Mouse (Mus musculus) stomach, embryonic 15.5 days (tissue): ENCODE data around the gene Hoxb5. TPM values are rescaled to one million over a fixed set of nuclear protein-coding genes. Genes with fewer than 3 reads are reported as not detected.

Experiments used
- ATAC-seq: fragments of 200-750 bp; cut with Nextera tagmentation; 2 replicates; pipeline ENCODE4 v1.8.0; 2017; ENCODE audit warnings: low read depth, moderate number of reproducible peaks, moderate TSS enrichment; ENCODE audit not compliant: insufficient read depth, low FRiP score
- H3K27ac ChIP-seq: fragments of 300-500 bp; sonication (generic); 2 replicates; pipeline ENCODE4 v1.5.1; 2015; ENCODE audit warnings: mild to moderate bottlenecking, inconsistent platforms
- H3K27me3 ChIP-seq: fragments of 300-500 bp; sonication (generic); replicated peaks from 2 replicates; pipeline ENCODE4 v1.6.1; 2015; ENCODE audit warnings: inconsistent platforms
- H3K36me3 ChIP-seq: fragments of 300-500 bp; sonication (generic); 2 replicates; pipeline ENCODE4 v1.6.1; 2015; ENCODE audit warnings: inconsistent platforms
- H3K4me1 ChIP-seq: fragments of 300-500 bp; sonication (generic); 2 replicates; pipeline ENCODE4 v1.6.1; 2015; ENCODE audit warnings: inconsistent platforms
- H3K4me2 ChIP-seq: fragments of 300-500 bp; sonication (generic); 2 replicates; pipeline ENCODE4 v1.6.1; 2015; ENCODE audit warnings: mild to moderate bottlenecking, inconsistent platforms
- H3K4me3 ChIP-seq: fragments of 300-500 bp; sonication (generic); replicated peaks from 2 replicates; pipeline ENCODE4 v1.5.1; 2015; ENCODE audit warnings: inconsistent platforms
- H3K9ac ChIP-seq: fragments of 300-500 bp; sonication (generic); 2 replicates; pipeline ENCODE4 v1.6.1; 2015; ENCODE audit warnings: inconsistent platforms
- H3K9me3 ChIP-seq: fragments of 300-500 bp; sonication (generic); 2 replicates; pipeline ENCODE4 v1.6.1; 2016; ENCODE audit warnings: inconsistent platforms
- WGBS: fragments of 180-500 bp; shearing (Covaris S2); methylation state at CpG from one replicate; pipeline ENCODE4 v1.1.7; 2015; 5-methylcytosine and 5-hydroxymethylcytosine counted together
- polyA plus RNA-seq: library from polyadenylated mRNA; unstranded; fragments of >200 nt; fragmentation: Nextera tagmentation; extraction: Ambion mirVana; gene quantifications from 2 replicates; pipeline ENCODE4 v1.2.1, GENCODE M21; 2015

Gene Hoxb5
- polyA plus RNA-seq, 1 experiment from 2014 or later = 17.6 TPM

DNA sequence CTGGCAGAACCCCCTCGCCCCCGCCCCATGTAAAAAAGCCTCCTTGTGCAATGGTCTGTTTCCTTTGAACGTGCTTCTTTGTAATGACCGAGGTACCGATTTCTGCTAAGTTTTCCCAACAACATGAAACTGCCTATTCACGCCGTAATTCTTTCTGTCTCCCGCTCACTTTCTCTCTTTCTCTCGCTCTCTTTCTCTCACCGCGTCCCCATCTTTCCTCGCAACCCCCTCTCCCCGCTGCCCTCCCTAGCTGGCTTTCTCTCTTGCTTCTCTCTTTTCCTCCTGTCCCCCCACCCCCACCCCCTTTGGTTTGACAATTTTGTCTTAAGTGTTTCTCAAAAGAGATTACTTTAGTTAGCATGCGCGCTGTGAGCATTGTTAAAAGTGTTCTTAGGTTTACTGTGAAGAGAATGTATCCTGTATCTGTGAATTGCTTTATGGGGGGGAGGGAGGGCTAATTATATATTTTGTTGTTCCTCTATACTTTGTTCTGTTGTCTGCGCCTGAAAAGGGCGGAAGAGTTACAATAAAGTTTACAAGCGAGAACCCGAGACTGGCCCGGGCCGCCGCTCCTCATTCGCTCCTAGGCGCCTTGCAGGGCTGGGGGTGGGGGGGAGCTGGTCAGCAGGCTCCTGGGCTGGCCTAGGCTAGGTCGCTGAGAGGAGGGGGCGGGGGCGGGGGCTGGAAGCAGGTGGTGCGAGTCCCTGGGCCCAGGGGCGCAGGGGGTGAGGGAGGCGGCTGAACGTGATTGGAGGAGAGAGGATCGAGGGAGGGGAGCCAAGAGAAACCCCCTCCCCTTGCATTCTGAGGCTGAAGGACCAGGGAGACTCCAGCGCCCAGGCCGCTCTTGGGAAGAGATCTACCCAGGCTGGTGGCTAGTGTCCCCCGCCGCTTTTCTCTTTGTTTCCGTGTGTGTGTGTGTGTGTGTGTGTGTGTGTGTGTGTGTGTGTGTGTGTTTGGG lies 18.1 kb upstream of the Hoxb5 start:
- peak overlapping the region; percentile 47 for H3K4me3 ChIP-seq
- peaks cover 63% of the 10 kb centered on the region for H3K27me3 ChIP-seq
- peaks cover 8% of the 10 kb centered on the region; the same call in 1 of the 2 replicates for H3K4me1 ChIP-seq
- no peaks in the 10 kb centered on the region for H3K9me3 ChIP-seq
- H3K36me3 ChIP-seq = no peaks in the 10 kb centered on the region
- peak overlapping the region; percentile 20; the same call in 1 of the 2 replicates for H3K9ac ChIP-seq
- WGBS = 1% methylated on average over 32 of the region's 37 CpGs
- peak overlapping the region; percentile 86 for H3K27ac ChIP-seq
- ATAC-seq = peak; percentile 74
- peak overlapping the region; percentile 58 for H3K4me2 ChIP-seq

DNA sequence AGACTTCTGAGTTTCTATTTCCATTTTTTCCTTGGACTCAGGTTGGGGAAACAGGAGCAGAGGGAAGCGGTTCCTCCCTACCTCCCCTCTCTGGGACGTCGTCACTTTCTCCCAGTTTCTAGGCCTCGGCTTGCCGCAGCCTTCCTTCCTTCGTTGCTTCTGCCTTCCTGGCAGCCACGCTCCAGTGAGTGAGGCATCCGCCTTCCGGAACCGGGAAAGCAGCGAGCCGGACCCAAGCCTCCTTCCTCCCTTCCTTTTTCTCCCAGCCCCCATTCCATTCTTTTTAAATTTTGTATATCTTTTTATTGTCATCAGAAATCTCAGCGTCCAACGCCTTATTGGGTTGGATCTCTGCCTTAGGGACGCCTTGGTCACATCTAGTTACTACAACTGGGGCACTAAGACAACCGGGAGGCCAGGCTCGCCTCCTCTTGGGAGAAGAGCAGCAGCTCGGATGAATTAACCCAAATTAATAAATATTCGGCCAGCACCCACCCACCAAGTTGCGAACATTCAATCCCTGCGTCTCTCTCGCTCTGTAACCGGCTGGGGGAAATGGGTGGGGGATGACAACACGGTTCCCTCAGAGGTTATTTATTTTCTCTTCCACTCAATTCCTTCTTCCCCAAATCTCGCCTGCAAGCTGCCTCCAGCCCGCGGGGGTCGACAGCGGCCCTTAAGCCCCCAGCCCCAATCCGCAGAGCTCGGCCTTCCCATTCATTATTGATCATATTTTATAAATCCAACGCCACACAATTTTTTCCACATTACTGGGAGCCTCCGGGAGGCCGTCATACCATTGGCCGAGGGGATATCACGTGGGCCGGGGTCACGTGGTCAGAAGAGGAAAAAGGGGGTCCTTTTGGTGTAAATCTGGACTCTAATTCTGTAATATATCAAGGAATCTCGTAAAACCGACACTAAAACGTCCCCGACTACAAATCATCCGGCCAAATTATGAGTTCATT lies 17.1 kb upstream of the Hoxb5 start, which contains the start of gene Hoxb7:
Gene Hoxb7 (plus strand): TSS at position 853 of the 968 bp plus-strand sequence.
- Histone ChIP-seq H3K4me3 (peak within 1 kb of the TSS; percentile 47), H3K27me3 (peaks cover 67% of the 10 kb centered on the region), H3K4me1 (peaks cover 8% of the 10 kb centered on the region; the same call in 1 of the 2 replicates), H3K4me2 (peak within 1 kb of the TSS; percentile 58), H3K27ac (peak within 1 kb of the TSS; percentile 86), H3K9ac (peak within 1 kb of the TSS; percentile 38; the same call in 1 of the 2 replicates), H3K36me3 (no peaks in the 10 kb centered on the region), H3K9me3 (no peaks in the 10 kb centered on the region)
- no peak for ATAC-seq
- 2% methylated on average over 43 of the region's 43 CpGs for WGBS

DNA sequence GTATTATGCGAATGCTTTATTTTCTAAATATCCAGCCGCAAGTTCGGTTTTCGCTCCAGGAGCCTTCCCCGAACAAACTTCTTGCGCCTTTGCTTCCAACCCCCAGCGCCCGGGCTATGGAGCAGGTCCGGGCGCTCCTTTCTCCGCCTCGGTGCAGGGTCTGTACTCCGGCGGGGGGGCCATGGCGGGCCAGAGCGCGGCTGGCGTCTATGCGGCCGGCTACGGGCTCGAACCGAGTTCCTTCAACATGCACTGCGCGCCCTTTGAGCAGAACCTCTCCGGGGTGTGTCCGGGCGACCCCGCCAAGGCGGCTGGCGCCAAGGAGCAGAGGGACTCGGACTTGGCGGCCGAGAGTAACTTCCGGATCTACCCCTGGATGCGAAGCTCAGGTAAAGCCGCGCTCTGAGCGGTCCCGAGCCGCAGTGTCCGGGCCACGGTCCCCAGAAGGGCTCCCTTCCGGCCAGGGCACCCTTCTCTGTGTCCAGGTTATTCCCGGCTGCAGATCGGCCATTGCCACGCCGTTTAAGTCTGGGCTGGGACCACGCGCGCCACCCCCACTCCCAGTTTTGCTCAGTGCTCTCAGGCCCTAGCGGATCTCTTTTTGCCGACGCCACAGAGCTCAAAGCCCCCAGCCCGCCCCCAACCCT lies 16.3 kb upstream of the Hoxb5 start:
- Histone ChIP-seq H3K4me2 (peak overlapping the region; percentile 58), H3K9me3 (no peaks in the 10 kb centered on the region), H3K27me3 (peaks cover 67% of the 10 kb centered on the region), H3K4me1 (peaks cover 8% of the 10 kb centered on the region; the same call in 1 of the 2 replicates), H3K4me3 (peak overlapping the region; percentile 47), H3K27ac (peak overlapping the region; percentile 86), H3K9ac (peak overlapping the region; percentile 38; the same call in 1 of the 2 replicates), H3K36me3 (no peaks in the 10 kb centered on the region)
- WGBS = under 1% methylated on average over 55 of the region's 55 CpGs
- no peak for ATAC-seq

DNA sequence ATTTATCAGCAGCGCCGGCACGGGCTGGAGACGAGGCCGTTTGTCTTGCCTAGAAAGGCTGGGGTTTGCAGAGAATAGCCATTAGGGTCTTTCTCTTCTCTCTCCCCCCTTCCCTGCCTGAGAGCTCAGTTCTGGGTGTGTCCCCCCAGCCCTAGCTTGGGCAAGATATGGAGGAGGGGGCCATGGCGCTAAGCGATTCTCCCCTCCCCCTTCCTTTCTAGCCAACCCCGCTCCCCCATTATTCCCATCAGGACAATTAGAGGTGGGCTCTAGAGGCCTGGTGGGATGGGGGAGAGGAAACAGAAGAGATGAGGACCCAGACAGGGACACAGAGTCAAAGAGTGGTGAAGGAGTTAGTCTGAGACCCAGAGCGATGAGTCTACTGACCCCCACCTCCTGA lies 15.7 kb upstream of the Hoxb5 start:
- Histone ChIP-seq H3K9me3 (no peaks in the 10 kb centered on the region), H3K36me3 (no peaks in the 10 kb centered on the region), H3K4me3 (peak overlapping the region; percentile 47), H3K9ac (0 out of 2 replicates have a peak overlapping the region, but pooled peaks have one; percentile 38), H3K4me2 (peak overlapping the region; percentile 58), H3K27me3 (peaks cover 68% of the 10 kb centered on the region), H3K27ac (peak overlapping the region; percentile 86; the same call in 1 of the 2 replicates), H3K4me1 (peaks cover 8% of the 10 kb centered on the region; the same call in 1 of the 2 replicates)
- no peak for ATAC-seq
- 6% methylated on average over 9 of the region's 9 CpGs for WGBS

DNA sequence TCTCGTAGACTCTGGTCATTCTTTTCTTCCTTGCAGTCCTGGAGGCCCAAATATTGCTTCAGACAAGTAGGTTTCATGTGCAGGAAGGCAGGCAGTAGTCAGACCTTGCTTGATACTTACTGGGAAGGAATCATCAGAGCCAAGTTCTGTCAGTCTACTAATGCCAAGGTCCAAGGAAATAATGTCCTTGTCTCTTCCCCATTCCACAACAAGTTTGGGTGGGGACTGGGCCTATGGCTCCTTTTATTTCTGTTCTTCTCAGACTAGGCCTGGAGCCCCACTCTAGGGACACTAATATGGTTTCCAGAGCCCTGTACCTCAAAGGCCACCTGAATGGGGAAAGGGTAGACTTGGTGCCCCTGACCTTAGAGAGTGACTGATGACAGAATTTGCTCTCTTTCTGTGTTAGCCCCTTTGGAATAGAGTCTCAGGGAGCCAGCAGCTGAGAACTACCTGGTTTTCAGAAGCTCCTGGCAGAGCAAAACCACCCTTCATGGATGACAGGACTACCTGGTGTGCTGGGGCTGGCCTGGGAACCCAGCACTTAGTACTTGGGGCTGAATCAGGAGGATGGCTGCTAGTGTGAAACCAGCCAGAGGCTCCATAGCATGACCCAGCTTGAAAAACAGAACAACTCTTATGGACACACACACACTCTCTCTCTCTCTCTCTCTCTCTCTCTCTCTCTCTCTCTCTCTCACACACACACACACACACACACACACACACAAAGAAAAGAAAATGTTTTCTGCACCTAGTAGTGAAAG lies 14.5 kb upstream of the Hoxb5 start:
- H3K27me3 ChIP-seq = peaks cover 69% of the 10 kb centered on the region
- H3K4me3 ChIP-seq = no peak overlapping the region

DNA sequence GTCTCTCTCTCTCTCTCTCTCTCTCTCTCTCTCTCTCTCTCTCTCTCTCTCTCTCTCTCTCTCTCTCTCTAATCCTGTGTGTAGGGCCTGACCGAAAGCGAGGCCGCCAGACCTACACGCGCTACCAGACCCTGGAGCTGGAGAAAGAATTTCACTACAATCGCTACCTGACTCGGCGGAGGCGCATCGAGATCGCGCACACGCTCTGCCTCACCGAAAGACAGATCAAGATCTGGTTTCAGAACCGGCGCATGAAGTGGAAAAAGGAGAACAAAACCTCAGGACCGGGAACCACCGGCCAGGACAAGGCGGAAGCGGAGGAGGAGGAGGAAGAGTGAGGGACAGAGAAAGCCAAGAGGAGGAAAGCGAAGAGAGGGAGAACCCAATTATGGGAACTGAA lies 13.8 kb upstream of the Hoxb5 start:
- Histone ChIP-seq H3K4me1 (no peaks in the 10 kb centered on the region), H3K4me2 (no peak overlapping the region), H3K9ac (no peak overlapping the region), H3K4me3 (no peak overlapping the region), H3K27ac (no peak overlapping the region), H3K9me3 (no peaks in the 10 kb centered on the region), H3K36me3 (no peaks in the 10 kb centered on the region), H3K27me3 (peaks cover 73% of the 10 kb centered on the region)
- 34% methylated on average over 21 of the region's 21 CpGs for WGBS
- ATAC-seq = no peak

More for the DNA sequence above, 14.5 kb upstream of the Hoxb5 start:
- H3K36me3 ChIP-seq = no peaks in the 10 kb centered on the region
- no peak for ATAC-seq
- H3K4me1 ChIP-seq = 0 out of 2 replicates have a peak, but pooled peaks cover 2% of the 10 kb centered on the region
- no peak overlapping the region for H3K27ac ChIP-seq
- no peak overlapping the region for H3K9ac ChIP-seq
- H3K9me3 ChIP-seq = no peaks in the 10 kb centered on the region
- no peak overlapping the region for H3K4me2 ChIP-seq
- 50% methylated on average over 1 of the region's 1 CpGs for WGBS

DNA sequence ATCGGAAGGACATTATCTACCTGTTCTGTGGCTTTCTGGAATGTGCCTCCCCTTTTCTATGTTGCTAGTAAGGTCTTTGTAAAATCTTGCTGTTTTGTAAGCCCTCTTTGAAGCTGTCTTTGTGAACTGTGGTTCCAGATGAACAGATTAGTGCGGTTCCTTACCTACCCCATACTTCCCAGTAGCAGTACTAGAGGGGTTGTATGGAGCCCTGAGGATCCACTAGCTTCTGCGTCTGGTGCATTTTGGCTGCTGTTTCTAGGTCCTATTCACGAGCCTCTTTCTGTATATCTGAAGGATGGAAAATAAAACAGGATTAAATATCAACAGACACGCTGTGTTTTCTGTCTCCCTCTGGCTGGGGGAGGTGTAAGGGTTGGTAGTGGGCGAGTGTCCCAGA lies 13.3 kb upstream of the Hoxb5 start:
- ATAC-seq = no peak
- Histone ChIP-seq H3K36me3 (no peaks in the 10 kb centered on the region), H3K9me3 (no peaks in the 10 kb centered on the region), H3K4me2 (no peak overlapping the region), H3K4me1 (no peaks in the 10 kb centered on the region; the same call in 1 of the 2 replicates), H3K9ac (no peak overlapping the region), H3K4me3 (no peak overlapping the region), H3K27me3 (peaks cover 74% of the 10 kb centered on the region), H3K27ac (no peak overlapping the region)
- WGBS = 35% methylated on average over 6 of the region's 6 CpGs

DNA sequence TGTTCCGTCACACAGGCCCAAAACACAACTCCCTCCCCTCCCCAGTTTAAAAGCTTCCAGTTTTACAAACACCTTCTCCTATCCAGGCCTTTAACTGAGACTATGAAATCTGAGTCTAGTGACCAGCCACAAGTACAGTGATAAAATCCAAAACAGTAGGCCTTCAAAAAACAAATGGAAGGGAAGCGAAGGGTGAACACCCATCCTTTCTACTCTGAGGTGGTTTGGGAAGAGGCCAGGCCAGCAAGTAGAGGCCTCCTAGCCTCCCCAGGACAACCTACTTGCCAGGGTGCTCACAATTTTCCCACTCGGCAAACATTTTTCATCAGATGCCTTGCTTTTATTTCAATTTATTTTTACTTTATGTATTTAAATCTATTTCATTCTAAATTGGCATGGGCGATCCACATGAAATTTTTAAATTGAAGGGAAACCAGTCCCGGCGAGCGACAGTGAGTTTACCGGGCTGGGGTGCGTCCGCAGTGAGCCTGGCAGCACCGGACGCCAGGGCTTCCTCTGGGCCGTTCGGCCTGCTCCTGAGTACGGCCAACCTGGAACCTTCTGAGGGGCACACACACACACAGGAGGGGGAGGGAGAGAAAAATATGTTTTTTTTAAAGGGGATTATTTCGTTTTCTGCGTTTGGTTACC lies 12.3 kb upstream of the Hoxb5 start:
- Histone ChIP-seq H3K4me1 (peaks cover 6% of the 10 kb centered on the region), H3K9me3 (no peaks in the 10 kb centered on the region), H3K36me3 (no peaks in the 10 kb centered on the region), H3K9ac (no peak overlapping the region), H3K27ac (peak overlapping the region; percentile 6; the same call in 1 of the 2 replicates), H3K27me3 (peaks cover 80% of the 10 kb centered on the region), H3K4me3 (no peak overlapping the region), H3K4me2 (no peak overlapping the region)
- no peak for ATAC-seq
- WGBS = 37% methylated on average over 17 of the region's 17 CpGs

DNA sequence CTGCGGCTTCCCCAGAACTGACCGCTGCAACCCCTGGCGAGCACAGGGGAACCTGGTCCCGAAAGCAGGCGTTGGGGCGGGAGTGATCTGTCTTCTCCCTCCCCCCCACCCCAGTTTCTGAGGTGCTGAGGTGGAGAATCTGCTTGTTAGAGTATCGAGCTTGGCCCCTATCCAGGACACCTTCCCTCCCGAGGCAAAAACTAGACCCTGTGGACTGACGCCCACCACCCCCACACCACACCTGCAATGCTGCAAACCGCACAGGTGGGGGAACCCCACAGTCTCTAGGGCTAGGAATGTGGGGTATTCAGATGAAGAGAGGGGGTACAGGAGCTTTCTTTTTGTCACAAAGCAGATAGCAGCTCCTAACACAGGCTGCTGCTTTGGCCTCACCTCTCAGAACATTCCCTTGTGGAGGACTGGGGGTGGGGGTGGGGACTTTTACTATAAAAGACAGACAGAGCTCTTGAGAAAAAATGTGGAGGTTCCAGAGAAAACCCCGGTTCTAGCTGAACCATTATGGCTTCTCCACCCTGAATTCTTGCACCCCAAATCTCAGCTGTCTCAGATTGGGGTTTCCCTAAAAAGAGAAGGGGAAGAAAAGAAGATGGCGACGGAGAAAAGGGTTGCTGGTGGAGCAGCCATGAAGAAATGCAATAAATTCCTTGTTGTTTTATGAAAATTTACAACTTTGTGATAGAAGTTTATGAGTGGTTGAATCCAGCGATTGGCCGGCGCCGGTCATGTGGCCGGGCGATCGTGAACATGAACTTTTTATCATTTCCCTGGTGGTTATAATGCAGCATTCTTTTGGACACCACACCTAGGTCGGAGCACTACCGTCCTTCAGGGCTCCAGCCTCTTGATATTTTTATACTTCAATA lies 11.2 kb upstream of the Hoxb5 start, which contains the start of gene Hoxb6:
Gene Hoxb6 (plus strand): TSS at position 796 of the 884 bp plus-strand sequence.
- WGBS = 14% methylated on average over 22 of the region's 22 CpGs
- Histone ChIP-seq H3K27ac (peak within 1 kb of the TSS; percentile 7), H3K9me3 (no peaks in the 10 kb centered on the region), H3K36me3 (no peaks in the 10 kb centered on the region), H3K4me2 (peak within 1 kb of the TSS; percentile 51), H3K27me3 (peaks cover 80% of the 10 kb centered on the region), H3K4me3 (peak within 1 kb of the TSS; percentile 45), H3K9ac (0 out of 2 replicates have a peak within 1 kb of the TSS, but pooled peaks have one; percentile 12), H3K4me1 (peaks cover 6% of the 10 kb centered on the region)
- ATAC-seq = no peak
